Mouse (Mus musculus): ENCODE measurements at regions not wholly inside any gene's neighbourhood (a gene's known extent, or its start where the extent isn't known, plus 50 kb on each side); places are given as distances from the start of the nearest gene placed in this dataset.

DNA sequence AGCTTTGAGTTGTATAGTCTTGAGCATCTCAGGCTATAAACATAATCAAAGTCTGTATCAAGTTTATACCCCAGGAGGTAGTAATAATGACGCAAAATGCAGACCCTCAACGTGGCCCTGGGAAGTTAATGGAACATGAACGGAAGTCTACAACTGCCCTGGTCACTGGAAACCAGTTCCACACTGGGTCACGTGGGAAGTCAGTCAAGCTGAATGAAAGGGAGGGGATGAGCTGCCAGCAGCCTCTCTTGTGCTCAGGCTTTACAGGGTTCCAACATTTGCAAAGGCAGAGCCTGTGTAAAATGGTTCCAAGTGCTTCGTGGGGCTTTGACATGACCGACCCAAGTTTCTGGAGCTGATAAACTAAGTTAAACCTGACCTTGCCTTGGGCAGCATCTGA, 229.4 kb downstream of the Lnpk start:
- DNase-seq: no peak

DNA sequence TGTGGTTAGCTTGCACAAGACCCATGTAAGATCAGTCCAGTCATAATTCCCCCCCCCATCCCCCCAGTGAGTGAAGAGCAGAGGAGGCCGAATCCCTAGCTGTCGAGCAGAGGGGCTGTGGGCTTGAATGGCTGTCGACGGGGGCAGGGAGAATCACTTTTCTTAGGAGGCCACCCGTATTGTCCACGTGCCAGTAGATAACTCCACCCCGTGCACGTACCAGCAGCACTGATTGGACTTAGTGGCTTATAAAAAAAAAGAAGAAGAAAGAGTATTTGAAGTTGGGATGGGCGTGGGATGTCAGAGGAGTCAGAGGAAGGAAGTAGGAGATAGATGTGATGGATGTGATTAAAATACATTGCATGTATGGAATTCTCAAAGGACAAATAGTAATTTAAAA, 272.9 kb downstream of the Lnpk start:
- no peak for DNase-seq

DNA sequence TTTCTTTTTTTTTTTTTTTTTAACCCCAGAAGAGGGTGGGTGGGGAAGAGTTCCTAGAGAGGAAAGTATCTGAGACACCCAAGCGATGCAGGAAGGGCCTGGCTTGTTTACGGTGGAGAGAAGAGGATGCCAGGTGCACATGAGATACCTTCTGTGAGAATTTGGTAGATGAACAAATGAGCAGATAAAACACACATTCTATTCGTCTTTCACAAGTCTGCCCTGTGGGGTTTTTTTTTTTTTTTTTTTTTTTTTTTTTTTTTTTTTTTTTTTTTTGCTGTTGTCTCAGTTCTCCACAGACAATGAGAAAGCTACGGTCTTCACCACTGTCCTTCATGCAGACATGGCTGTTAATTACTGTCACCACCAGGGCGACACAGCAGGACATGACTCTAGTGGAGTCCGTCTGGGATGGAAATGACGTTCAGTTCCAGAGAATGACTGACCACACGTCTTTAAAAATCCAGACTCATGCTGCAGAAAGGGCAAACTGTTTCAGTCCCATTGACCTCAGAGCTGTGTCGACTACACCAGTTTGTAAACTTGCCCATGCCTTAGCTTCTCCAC, 278.3 kb downstream of the Lnpk start:
- no peak for DNase-seq

DNA sequence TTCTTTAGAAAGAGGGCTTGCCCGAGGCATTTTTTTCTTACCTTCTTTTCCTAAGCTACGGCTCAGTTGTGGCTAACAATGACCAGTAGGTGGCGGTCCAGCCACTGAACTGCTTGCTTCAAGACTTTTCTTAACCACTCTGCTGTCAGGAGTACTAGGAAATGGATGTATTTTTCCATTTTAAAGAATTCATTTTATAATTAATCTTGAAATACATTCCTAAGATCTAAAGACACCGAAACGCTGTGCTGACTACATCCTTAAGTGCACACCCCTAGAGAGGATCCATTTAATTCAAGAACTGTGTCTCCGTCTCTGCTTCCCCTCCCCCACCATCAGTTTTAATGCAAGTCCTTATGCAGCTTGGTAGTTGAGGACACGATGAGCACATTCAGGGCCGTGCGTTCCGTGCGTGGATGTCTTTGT, 278.9 kb downstream of the Lnpk start:
- DNase-seq: peak; percentile 34

DNA sequence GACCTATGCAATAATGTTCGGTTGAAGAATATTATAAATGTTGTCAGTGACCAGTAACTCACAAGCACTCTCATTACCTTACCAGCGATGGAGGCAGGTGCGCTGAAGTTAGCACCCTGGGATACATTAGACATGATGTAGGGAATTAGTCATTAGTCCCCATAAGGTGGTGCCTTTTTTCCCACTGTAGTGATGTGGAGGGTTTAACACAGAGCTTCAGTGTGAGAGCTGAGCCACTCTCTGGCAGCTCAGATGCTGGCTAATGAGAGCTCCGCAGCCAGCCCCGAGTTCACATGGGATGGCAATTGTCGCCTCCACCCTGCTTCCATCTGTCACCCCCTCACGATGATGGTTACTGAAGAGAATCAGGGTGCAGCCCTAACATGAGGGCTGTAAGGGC, 286.6 kb downstream of the Lnpk start:
- no peak for DNase-seq

DNA sequence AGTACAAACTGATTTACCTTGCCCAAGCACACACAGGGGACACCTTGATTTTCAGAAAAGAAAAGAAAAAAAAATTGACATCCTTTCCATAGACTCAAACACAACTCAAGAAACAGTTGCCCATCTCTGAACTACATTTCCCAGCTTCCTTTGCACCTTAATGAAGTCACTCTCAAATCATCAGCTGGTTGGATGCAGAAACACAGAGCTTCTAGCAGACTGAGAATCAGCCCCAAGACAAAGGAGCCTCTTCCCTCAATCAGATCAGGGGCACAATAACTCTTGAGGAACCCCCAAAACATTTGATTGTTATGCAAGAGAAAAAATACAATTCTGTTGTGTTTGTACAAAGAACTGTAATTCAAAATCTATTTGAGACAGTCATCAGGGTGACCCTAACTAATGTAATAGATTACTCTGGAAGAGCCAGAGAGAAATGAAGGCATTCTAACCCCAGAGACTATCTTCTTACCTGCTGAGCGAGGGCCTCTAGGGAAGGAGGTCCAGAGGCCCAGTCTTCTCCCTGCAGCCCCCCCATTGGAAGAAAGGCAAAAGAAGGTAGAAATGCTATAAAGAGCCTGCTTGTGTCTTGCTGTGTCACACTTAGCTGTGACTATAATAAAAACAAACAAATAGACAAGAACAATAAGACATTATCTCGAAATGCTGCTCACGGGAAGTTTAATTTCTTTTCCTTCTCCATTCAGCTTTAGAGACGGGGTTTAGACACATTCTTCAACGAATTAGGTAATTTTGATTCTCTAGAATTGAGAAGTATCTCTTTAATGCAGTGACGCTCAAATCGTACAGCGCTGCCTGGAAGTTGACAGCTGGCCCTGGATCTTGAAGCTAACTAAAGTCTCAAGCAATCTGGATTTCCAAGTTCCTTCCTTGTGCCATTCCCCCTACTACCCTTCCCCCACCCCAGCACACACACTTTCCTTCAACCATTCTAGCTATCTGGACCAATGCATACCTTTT, 287.5 kb downstream of the Lnpk start:
- DNase-seq: no peak

DNA sequence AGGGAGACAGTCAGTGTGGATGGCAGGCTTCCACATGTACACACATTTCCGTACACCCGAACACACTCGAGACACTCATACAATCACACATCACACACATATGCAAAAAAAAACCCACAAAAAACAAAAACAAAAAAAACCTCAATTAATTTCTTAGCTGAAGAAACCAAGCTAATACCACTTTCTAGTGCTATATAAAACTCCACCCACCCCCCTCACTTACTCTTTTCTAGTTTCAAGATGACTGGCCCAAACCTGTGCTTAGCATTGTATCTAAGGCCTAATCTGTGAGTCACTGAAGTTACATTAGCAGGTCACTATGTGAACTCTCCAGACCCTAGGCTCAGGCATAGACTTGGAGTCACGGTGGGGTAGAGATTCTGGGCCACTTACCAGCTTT, 293.6 kb downstream of the Lnpk start:
- DNase-seq: no peak

DNA sequence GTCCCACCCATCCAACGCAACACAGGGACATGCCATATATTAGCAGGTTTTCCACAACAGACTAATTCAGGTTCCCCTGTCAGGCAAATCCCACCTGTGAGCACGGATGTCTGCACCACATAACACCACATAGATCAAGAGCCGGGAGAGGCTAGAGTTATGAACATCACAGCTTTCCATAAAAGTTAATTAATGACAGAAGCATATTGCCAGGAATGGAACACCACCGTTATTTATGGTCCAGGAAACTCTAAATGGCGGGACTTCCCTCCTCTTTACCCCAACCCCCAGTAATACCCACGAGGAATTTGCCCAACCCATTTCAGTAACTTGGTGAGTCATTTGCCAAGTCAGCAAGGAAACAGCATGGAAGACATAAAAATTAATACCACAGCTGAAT, 314.3 kb downstream of the Lnpk start:
- DNase-seq: no peak

DNA sequence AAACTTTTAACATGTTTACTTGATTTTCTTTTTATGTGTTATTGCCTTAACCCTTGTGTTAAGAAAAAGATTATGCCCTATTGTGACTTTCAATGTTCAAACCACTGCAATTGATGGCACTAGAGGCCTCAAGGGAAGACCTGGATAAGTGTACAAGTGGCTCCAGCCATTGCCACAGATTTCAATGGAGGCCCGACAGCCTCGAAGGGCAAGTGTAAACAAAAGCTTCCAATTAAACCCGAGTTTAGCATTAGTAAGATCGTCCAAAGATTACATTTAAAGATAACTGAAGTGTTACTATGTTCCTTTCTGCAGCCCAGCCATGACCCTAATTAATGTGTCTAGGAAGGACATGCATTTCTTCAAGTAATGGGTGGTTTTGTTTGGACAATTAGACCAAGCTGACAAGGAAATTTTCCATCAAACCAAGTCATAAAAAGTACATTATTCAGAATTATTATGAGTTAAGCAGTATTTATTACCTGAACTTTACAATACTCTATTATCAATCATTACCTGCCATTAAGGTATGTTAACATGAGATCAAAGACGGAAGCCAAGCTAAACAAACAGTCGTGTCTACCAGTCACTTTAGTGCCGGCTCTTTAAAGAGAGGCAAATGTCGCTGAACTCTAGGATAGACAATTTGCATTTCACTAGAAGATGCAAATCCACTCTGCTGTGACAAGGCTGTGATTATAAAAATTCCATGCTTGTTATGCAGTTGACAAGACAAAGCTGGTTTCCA, 322.0 kb downstream of the Lnpk start:
- DNase-seq: no peak

DNA sequence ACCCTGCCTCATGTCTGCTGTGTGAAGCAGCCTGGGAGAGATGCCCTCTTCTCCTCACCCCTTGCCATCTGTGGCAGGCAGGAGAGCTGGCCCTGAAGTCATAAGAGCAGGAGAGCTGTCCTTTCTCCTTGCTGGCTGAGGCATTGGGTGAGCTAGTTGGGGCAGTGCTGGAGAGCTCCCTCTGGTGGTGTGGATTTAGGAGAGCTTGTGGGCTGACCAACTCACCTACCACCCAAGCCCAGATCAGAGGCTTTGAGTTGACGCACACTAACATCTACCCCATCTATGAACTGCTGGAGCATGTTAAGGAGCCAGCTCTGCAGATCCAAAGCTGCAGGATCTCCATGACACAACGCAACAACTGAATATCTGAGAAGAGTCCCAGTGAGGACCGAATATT, 331.7 kb downstream of the Lnpk start:
- no peak for DNase-seq

DNA sequence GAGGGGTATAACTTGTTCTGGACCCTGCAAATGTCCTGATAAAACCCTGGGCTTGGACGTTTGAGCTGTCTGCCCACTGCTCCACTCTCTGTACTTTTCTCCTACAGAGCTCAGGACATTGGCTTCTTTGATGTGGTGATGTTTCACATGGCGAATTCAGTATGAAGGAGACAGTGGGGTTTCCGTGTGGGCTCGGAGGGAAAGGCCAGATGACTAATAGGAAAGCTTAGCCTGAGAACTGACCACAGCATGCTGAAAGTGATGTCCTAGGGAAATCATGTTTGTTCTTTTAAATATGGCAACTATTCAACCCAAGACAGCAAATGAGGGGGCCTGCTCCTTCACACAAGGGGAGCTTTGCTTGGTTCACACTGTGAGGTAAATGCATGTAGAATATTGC, 332.6 kb downstream of the Lnpk start:
- no peak for DNase-seq

DNA sequence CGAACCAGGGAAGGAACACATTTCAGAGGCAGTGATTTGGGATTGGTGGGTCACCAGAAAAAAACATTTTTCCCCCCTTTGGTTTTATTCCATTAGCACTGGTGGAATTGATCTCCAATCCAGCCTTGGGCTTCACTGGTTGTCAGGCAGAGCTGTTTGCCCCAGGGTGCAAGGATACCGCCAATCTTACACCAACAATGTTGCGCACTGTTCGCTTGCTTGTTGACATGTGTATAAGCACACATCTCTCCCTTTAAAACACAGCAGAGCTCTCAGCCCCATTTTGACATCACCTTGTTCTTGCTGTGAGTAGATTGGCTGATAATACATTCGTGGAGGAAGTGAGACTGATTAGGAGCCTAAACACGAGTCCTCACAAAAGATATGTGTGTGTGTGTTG, 333.1 kb upstream of the Atp5g3 start:
- no peak for DNase-seq

DNA sequence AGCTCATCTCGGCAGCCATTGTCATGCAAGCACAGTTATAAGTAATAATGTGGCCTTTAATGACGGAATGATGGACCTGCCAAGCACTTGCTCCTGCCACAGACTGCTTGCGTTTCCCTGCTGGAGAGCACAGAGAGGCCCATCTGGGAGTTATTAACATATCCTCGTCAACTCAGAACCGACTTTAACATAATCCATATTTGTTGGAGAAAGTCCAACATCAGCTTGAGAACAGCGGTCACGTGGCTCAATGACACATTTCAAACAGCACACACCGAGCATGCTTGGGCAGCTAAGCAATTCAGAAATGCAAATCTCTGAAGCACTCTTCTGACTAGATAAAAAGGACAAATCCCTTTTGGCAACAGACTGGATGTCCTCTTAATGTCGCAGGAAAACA, 332.7 kb upstream of the Atp5g3 start:
- no peak for DNase-seq

DNA sequence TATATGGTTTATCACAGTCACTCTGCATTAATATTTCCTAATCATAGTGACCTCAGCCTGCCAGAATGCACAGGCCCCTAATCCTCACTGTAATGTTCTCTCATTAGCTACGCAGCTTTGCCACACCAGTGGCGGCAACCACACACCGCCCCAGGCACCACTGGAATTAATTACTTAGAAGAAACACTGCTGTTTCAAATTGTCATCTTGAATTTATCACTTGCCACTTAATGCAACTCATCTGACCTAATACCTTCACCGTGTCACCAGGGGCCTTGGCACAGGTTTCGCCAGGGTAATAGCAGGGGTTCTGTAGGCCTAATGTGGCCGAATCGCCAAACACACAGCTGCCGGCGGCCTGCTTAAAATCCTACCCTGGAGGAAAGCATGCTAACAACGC, 328.5 kb upstream of the Atp5g3 start:
- no peak for DNase-seq

DNA sequence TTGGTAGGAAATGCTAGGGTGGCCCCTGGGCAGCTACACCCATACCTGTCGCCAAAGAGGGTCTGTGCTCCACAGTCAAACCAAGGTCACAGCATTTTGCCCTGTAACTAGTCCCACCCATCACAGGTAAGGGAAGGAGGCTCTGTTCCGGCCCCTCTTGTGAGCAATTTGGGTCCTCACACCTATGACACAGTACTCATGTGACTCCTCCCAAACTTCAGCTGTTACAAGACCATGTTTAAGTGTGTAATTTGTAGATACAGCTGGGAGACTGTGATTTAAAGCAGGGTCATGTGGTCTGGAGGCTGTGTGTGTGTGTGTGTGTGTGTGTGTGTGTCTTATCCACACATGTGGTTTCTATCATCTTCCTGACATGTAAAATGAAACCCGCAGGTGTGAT, 306.3 kb upstream of the Atp5g3 start:
- DNase-seq: no peak

DNA sequence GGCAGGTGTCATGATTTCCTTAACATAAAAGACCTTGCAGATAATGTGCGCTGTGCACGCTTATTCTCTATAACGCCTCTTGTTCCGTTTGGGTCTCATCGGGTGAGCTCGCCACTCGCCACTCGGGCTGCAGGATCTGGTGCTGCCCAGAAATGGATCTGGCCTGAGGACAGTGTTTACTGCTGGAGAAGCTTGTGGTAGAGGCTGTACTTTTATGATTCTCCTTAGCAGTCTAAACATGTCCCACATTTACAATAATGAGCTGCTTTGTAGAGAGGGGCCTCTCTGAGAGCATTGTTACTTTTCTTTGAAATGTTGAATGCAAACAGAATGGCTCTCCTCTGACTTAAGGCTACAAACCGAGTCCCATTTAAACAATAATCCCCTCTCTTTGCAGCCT, 299.1 kb upstream of the Atp5g3 start:
- no peak for DNase-seq

DNA sequence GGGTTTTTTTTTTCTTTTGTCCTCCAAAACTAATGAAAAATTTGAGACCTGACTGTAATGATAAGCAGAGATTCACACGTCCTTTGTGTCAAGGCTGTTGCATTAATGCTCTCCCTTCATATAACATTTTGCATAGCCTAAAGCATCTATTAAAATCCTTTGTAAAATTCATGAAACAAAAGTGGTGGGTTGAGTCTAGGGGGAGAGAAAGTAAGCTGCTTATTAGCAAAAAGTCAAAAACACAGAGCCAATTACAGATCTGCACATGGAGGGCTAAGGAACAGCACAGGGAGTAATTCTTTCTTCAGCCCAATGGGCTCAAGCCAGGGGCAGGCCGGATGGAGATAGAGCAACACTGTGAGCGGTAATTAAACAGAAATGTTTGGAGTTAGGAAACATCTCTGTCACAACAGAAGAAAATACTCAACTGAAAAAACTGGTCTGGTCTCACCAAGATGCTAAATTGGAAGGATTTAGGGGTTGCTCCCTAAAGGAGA, 298.3 kb upstream of the Atp5g3 start:
- DNase-seq: no peak

DNA sequence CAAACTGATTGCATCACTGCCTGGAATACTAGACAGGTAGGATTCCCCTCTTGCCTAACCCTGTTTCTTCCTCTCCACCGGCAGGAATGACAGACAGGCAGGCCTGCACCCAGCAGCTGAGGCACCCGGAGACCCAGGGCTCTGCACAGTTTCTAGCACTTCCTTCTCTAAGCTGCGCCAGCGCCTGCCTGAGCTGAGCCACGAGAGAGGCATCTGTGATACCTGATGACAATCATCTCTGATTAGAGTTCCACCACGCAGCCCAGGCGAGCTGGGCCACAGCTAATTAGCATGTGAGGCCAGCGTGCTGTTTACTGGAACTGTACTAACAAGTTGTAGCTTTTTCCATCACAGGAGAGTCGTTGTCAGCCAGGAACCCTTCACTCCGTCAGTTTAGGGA, 296.3 kb upstream of the Atp5g3 start:
- DNase-seq: no peak

DNA sequence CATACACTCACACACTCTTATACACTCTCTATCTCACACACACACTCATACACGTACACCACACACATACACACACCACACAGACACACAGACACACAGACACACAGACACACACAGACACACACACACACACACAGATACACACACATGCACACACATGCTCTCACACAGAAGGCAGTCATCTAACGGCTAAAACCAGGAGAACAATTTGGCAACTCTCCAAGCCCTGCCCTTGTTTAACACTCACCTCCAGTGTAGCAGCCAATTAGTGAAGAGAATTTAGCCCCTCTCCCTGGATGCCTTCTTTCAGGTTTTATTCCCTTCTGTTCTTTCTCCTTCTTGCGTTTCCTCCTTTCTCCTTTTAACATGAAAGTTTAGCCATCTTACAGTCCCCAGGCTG, 291.6 kb upstream of the Atp5g3 start:
- DNase-seq: no peak

DNA sequence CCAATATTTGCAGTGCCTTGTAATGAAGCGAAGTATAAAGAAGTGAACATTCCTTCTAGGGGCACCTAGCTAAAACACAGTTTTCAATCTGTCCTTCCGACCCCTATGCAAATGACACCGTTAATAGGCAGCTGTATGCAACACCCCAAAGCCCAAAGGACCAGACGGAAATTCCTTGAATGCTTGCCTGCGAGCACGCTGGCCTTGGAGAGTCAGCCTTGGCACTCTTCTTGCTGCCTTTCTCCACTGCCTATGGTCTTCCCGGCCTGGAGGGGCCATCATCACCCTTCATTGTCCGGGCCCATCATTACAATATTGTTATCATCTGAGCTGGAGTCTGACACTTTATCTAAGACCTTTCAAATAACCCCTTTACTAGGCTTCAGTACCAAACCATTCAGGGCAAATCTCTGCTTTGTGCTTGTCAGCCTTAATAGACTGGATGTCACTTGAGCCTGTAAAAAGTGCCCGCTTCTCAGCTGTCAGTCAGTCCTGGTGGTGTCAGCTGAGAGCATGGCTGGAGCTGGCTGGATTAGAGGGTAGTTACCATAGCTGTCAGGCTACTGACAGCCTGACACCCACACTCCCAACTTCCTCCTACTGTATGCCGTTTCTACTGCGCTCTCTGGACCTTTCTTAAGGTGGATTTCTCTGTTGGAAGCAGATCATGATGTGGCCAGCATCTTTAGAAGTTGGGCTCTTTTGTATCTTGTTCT, 290.6 kb upstream of the Atp5g3 start:
- DNase-seq: no peak

DNA sequence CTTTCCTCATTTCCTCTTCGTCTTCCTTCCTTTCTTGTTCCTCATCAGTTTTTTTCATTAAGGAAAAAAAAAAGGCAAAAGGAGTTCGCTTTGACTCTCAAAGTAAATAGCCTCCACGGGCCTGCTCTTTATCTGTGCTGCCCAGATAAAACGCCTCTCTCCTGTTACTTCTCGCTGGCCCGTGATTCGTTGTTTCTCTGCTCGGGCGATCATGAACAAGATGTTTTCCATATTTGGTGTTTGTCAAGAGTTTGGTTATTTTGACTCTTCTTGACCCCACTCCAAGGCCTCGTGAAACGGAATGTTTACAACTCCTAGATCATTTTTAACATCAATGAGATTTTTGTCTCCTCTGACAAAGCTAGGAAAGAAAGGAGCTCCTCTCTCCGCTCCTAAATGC, 288.4 kb upstream of the Atp5g3 start:
- no peak for DNase-seq

DNA sequence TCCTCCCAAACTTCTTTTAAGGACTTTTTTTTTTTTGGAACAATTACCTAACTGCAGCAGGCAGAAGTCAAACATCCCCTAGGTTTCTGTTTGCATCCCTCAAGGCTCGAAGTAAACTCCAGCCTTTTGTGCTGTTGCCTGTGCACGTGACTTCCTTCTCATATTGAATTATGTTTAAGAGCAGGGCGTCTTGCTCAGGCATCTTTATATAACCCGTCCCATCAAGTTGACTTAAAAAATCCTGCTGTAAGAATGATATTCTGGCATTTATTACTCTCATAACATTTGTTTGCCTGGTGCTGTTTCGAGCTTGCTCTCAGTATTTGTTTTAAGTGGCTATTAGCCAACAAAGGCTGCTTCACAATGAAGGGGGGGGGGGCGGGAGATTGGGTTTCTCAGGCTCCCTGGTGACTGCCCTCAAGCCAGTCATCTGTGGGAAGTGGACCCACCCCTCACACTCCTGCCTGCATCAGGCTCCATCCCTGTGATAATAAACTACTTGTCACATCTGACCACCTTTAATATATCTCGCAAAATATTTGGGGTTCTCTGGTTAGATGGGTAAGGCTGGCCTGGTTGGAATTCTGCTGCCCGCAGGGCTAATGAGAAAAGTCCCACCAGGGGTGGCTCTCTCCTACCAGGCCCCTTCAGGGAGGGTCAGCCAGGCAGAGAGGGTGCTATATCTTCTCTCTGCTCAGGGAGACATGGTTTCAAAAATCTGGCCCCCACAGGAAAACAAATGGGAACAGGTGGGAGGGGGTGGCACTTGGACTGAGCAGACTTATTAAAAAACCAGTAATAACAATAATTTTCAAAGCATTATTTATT, 277.1 kb upstream of the Atp5g3 start:
- DNase-seq: no peak

Data from cerebellum, adult 9-10 months (tissue).